Mouse (Mus musculus): ENCODE results near the gene Pold4.
A peak's percentile ranks its signal among the peaks of the same experiment; 100 is the strongest.

Pold4 gene

DNA sequence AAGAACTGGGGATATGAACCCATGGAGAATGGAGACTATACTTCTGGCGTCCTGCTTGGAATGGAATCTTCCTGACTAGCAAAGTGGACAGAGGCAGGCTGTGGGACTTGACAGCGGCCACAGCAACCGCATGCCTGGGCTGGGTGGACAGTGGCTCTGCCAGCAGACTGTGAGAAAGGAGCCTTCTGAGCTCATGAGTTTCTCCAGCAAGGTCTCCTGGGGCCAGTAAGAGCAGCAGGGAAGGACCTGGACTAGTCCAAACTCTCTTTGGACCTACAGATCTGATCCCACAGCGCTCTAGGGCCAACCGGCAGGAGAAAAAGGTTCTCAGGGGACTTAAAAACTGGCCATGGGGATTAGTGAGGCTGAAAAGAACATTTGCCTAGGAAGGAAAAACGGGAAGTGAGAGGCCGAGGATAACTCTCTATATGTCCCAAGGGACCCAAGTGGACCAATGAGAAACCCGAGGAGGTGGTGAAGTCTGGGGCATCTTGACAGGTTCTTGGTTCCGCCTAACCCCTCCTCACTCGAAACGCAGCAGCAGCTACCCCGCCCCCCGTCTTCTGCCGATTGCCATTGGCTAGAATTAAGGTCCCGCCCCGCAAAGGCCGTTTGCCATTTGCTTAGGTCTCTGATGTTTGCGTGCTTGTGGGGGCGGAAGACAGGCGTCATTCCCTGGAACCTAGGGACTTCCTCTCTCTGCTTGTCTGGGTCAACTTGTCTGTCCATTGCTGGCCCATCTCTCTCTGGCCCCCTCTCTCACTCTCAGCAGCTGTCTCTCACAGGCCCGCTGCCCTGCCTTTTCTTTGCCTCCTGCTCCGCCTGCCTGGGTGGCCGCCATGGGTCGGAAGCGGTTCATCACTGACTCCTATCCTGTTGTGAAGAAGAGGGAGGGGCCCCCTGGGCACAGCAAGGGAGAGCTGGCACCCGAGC lies at the start of gene Pold4:
Pold4 (plus strand) TSS at position 647 of the 933 bp plus-strand sequence.
- DNase-seq (ENCODE audit: low spot score): peak; percentile 97

DNA sequence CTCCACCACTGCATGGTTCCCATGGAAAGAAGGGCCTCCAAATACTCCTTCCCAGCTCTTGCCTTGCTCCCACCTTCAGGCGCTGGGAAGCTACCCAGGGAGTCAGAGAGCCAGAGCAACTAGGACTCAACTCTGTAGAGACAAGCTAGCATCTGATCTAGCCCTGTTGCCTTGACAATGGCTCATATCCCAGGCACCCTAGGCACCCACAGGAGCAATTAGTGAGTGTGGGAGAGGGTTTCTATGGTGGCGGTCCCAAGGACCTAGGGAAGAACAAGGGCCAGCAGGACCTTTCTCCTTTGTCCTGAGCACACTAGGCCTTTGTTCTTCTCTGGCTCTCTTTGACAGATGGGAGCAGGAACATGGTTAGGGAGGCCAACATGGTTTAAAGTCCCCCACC lies 48.0 kb upstream of the Pold4 start:
- DNase-seq (ENCODE audit: low spot score): no peak

DNA sequence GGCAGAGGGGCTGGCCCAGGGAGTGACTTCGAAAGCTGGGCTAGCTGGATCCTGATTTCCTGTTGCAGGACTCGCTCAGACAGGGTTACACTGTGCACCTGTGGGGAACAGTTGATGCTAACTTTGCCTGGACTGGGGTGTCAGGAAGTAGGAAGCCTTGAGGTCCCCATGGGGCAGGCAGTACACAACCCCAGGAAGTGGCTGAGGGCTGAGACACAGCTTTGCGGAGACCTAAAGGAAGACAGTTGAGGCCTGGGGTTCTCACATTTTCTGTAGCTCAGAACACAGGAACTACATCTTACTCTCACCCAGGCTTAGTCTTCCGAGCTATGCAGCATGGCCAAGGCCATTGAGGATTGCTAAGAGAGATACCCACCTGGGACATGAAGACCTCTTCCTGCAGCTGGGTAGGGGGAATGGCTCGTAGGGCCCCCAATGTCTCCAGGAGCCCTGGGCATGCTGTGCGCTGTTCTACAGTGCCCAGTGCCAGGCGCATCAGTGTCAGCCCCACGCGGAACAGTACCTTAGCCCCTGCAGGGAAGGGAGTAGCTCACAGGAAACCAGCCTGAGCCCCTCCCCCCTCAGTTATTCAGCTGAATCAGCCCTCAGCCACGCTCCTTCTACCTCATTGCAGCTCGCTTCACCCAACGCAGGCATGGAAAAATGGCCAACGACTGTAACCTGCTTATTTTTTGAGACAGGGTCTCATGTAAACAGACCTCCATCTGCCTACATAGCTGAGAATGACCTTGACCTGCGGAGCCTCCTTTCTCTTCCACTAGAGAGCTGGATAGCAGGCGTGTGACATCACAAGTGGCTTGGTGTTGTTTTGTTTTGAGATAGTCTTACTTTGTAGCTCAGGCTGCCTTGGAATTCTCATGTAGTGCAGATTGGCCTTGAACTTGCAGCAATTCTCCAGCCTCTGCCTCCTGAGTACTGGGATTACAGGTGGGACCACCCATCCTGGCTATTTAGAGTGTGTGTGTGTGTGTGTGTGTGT lies 46.4 kb upstream of the Pold4 start:
- no peak for DNase-seq (ENCODE audit: low spot score)

DNA sequence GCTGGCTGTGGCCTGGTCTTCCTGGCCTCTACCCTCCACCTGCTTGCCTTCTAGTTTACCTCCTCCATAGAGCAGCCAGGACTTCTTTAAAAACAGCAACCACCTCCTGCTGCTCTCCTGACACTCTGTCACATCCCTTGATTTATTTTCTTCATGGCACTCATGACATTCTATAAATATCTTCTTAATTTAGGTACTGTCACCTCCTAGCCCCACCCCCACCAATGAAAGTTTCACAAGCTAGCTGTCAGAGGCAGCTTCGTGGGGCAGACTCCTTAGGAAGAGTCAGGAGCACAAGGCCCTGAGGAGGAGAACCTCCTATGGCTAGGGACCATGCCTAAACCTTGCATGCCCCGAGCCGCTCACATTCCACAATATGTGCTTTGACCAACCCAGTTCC lies 44.4 kb upstream of the Pold4 start:
- DNase-seq (ENCODE audit: low spot score): no peak

DNA sequence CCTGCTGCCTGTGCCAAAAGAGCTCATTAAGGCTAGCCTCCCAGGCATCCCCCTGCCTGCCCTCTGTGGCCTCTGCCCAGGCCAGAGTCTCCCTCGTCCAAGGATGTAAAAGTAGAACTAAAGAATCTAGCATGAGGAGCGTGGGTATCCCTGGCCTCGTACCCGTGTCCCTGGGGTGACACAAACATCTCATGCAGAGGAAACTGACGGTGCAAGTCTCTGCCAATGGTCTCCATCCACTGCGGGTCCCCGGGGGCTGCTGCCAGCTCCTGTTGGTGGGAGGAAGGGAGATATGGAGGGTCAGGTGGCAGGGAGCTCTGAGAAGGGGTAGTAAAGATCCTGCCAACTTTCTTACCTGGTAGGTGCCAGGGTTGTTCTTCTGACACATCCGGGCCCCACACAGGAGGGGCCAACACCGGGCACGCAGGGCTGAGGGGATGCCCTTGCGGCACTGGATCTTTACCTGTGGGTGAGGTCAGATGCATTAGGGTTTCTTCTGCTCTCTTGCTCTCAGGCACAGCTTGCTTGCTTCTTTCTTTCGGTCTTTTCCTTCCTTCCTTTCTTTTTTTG lies 42.6 kb upstream of the Pold4 start:
- no peak for DNase-seq (ENCODE audit: low spot score)

DNA sequence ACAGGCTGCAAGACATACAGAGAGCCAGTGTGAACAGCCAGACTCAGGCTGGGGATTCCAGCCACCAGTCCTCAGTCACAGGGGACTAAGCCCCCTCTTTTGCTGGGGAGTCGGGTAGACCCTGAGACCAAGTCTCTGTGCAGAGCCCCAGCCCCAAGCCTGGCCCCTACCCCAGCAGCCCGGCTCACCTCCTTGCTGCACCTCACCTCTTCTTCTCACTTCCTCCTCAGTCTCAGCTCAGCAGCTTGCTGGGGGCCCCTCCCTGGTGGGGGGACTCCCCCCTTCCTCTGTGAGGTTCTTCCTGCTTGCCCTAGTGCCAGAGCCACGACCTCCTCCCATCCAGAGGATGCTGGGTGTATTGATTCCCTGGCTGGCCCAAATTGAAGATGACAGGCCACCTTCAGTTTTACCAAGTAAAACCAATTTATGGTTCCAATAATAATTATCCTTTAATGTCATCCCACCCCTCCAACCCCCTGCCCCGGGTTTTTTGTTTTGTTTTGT lies 40.8 kb upstream of the Pold4 start, which contains the start of gene Tbc1d10c:
Tbc1d10c (minus strand) TSS at position 454 of the 504 bp plus-strand sequence.
- DNase-seq (ENCODE audit: low spot score): no peak

DNA sequence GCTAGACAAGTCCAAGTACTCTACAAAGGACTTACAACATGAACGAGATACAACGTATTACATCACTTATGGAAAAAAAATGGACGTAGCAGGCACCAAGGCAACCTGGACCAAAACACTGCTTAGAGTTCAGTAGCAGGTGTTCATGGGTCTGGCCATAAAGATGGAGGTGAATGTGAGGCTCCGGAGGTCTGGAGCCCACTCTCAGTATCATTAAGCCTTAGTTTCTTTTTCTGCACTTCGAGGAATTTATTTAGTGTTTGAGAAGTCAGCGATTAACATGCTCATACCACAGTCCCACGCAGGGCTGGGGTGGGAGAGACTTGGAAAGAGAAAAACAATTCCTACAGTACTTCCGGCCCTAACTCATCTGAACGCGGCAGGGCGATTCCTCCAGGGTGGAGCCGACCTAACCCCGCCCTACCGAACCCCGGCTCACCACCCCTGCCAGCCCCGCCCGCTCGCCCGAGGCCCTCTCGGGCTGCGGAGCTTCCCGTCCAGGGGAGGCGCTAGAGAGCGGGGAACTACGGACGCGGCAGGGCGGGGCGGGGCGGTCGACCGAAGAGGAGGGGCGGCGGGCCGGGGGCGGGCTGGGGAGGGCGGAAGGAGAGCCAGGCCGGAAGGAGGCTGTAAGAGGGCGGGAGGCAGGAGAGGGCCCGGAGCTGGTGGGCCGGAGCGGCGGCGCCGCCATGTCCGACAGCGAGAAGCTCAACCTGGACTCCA lies 40.0 kb upstream of the Pold4 start, which contains the start of gene Ppp1ca:
Ppp1ca (plus strand) TSS at position 538 of the 723 bp plus-strand sequence.
- DNase-seq (ENCODE audit: low spot score): peak; percentile 99

DNA sequence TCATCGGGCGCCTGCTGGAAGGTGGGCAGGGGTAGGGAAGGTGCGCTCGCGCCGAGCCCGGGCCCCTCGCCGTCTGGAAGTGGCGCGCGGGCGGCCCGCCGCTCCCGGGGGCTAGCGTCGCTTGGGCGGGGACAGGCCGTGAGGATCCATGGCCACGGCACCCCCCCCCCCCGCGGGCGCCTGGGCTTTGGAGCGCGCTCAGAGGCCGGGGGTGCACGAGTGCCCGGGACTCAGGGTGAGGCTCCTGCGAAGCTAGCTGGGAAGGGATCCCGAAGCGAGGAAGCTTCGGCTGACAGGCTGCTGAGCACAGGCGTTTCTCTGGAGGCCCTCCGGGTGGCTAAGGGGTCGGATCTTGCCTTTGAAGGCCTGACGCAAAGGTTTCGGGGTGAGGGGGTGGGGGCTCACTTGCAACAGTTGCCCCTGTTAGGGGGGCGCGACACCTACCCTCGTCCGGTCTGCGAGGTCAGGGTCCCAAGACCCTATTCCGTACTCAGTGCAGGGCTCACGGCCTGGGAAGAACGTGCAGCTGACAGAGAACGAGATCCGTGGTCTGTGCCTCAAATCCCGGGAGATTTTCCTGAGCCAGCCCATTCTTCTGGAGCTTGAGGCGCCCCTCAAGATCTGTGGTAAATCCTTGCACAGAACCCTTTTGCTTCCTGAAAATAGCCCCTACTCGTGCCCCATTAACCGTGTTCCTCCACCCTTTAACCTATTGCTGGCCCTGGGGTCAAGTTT lies 39.3 kb upstream of the Pold4 start:
- no peak for DNase-seq (ENCODE audit: low spot score)

DNA sequence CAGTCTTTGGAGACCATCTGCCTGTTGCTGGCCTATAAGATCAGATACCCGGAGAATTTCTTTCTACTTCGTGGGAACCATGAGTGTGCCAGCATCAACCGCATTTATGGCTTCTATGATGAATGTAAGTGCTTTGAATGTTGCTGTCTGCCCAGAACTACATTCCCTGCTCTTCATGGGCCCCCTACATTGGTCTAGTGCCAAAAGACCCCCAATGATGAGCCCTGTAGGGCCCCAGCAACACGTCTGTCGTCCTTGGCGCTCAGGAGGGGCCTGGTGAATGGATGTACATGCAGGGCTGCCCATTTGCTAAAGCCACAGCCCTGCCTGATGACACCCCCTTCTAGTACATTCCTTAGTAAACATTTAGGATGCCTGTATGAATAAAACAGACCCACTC lies 38.6 kb upstream of the Pold4 start:
- DNase-seq (ENCODE audit: low spot score): no peak

DNA sequence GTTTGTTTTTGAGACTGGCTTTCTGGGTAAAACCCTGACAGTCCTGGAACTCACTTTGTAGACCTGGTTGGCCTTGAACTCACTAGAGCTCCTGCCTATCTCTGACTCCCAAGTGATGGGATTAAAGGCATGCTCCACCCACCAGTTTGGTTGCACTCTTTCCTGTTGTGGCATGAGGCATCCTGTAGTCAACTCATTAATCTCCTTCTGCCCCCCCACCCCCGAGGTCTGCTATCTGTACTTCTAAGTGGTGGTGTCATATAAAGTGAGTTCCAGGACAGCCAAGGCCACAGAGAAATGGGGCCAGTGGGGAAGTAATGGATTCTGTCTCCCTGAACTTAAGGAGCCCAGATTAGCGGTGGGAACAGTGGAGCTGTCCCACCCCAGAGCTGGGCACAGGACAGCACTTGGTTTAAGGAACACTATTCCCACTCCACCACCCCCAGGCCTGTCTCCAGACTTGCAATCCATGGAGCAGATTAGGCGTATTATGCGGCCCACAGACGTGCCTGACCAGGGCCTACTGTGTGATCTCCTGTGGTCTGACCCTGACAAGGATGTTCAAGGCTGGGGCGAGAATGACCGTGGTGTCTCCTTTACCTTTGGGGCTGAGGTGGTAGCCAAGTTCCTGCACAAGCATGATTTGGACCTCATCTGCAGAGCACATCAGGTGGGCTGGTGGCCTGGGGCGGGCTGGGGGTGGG lies 37.5 kb upstream of the Pold4 start:
- no peak for DNase-seq (ENCODE audit: low spot score)

DNA sequence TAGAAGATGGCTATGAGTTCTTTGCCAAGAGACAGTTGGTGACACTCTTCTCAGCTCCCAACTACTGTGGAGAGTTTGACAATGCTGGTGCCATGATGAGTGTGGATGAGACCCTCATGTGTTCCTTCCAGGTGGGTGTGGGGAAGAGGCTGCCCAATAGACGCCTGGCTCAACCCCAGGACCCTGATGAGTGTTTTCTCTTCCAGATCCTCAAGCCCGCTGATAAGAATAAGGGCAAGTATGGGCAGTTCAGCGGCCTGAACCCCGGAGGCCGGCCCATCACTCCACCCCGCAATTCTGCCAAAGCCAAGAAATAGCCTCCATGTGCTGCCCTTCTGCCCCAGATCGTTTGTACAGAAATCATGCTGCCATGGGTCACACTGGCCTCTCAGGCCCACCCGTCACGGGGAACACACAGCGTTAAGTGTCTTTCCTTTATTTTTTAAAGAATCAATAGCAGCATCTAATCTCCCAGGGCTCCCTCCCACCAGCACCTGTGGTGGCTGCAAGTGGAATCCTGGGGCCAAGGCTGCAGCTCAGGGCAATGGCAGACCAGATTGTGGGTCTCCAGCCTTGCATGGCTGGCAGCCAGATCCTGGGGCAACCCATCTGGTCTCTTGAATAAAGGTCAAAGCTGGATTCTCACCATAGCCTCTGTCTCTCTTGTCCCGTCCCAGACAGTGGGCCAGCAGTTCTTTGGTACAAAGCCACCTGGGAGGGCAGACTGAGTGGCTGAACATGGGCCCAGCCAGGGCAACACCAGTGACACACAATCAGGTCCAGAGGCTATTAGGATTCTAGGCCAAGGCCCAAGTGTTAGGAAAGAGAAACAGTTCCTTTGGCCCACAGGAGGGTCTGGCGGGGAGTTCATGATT lies 36.7 kb upstream of the Pold4 start:
- DNase-seq (ENCODE audit: low spot score): no peak

DNA sequence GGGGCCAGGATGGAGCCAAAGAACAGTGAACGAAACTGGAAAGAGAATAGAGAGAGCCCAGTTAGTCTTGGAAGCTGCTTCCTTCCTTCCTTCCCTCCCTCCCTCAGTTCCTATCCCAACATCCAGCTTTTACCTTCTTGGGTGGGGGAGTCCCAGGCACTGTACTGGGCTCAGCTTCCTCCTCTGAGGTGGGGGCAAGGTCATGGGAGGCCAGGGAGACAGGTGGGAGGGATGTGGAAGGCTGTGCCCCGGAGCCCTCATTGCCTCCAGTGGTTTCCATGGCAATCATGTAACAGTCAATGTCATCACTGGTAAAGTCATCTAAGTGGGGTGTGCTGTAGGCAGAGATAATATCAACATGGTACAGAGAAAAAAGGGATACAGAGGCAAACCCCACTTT lies 35.7 kb upstream of the Pold4 start:
- DNase-seq (ENCODE audit: low spot score): no peak

DNA sequence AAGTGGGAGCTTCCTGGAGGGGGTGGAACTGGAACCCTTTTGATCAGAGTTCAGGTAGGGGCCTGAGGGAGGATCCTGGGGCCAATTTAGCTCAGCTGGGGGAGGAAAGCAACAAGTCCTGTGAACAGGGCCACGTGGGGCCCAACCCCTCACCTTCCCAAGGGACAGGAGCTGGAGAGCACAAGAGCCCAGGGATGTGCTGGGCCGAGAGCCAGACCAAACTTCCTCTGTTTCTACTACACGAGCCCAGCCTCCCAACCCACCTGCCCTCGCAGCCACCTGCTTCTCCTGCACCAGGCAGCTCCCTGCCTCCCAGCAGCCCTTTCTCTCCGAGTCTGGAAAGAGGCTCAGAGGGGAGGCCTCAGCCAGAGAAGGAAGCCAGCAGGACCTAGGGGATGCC lies 35.2 kb upstream of the Pold4 start:
- no peak for DNase-seq (ENCODE audit: low spot score)

DNA sequence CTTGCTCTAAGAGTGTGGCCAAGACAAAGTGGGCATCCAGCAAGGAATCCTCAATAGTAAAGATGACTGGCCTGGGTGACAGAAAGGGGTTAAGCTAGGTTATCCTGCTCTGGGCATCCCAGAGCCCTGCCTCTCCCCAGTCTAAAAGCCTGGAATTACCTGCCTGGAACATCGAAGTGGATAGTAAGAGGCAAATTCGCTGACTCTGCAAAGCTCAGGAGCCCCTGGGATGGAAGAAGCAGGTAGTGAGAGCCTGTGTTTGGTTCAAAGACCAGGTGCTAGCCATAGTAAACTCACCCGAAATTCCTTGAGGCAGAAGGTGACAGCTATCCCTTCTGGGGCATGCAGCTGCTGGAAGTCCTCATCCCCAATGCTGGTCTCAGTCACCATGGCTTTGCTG lies 34.5 kb upstream of the Pold4 start:
- no peak for DNase-seq (ENCODE audit: low spot score)

DNA sequence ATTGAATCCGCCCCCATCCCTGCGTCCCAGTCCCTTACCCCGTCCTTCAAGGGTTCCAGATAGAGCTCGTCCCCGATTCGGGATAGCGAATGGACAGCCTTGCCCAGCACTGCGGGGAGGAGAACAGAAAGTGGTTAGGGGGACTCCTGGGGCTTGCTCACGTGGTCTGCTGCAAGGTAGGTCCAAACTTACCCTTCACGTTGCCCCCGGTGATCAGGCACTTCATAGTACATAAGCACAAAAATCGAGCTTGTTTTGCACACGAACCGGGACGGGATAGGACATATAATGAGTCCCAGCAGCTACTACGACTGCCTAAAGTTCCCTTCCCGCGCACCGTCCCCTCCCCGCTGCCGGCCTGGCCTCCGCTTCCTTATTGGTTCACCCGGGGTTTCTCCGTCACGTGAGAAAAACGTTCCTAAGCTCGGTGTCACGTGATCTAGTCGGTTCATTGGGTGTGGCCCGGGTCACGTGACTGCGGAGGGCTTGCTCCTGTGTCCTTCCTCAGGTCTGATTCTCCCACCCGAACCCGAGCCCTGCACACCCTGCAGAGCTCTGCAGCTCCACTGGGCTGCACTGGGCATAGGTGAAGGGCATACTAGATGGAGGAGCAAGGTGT lies 30.3 kb upstream of the Pold4 start, which contains the start of gene Rad9a:
Rad9a (minus strand) TSS at position 372 of the 619 bp plus-strand sequence.
- peak; percentile 97 for DNase-seq (ENCODE audit: low spot score)

DNA sequence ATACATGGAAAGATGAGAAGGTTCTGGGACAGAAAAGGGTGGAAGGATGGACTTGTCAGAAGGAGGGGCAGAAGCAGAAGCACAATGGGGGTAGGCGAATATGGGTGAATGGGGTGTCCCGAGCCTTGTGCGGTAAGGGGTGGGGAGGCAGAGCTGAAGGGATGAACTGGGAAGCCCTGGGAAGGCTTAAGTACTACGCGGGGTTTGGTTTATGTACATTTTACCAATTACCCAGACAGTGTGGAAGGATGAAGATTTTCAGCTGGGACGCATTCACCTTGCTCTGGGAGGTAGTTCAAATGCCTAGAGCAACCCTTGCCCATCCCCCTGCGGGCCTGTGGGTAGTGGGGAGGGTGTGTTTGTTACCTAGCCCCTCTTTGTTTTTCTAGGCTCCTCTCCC lies 29.6 kb upstream of the Pold4 start:
- no peak for DNase-seq (ENCODE audit: low spot score)

DNA sequence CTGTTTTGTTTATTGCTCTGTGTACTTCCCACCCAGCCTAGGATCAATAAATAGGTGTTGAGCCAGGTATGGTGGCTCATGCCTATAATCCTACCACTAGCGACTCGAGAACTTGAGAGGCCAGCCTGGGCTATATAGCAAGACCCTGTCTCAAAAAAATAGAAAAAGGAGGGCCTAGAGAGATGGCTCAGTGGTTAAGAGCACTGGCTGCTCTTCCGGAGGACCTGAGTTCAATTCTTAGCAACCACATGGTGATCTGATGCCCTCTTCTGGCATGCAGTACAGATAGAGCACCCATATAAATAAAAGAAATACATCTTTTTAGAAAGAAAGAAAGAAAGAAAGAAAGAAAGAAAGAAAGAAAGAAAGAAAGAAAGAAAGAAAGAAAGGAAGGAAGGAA lies 28.6 kb upstream of the Pold4 start:
- no peak for DNase-seq (ENCODE audit: low spot score)

DNA sequence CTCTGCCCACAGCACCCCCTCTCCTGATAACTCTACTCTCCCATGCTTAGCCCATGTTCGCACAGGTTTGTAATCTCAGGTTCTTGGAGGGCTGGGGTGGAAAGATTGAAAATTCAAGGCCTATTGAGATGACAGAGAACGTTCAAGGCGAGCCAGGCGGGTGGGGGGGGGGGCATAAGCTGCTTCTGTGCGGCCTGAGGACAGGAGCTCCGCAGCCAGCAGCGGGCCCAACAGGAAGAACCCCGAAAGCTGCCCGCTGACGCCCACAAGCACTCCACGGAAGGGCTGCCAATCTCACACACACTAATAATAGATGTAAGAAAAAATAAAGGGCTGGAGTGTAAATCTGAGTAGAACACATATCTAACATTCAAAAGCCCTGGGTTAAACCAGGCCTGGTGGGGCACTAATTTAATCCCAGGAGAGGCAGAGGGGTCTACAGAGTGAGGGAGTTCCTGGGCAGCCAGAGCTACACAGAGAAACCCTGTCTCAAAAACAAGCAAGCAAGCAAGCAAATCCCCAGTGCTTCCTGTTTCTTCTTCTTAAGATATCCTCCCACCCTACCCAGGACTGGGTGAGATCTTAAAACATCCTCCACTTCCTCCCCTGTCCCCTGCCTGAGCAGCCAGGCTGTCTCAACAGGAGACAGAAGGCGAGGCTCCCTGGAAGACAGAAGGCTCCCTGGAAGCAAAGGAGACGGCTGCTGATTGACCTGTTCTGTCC lies 27.9 kb upstream of the Pold4 start:
- no peak for DNase-seq (ENCODE audit: low spot score)

Data from testis, postnatal 10 days (tissue).